Mouse (Mus musculus): ENCODE results near the gene Slc25a43. TPM values are rescaled to one million over a fixed set of nuclear protein-coding genes. Genes with fewer than 3 reads are reported as not detected.

Slc25a43 gene
- polyA plus RNA-seq (2015; fragmentation: Nextera tagmentation; extraction: Ambion mirVana): 0.63 and 0.78 TPM in 2 replicates

DNA sequence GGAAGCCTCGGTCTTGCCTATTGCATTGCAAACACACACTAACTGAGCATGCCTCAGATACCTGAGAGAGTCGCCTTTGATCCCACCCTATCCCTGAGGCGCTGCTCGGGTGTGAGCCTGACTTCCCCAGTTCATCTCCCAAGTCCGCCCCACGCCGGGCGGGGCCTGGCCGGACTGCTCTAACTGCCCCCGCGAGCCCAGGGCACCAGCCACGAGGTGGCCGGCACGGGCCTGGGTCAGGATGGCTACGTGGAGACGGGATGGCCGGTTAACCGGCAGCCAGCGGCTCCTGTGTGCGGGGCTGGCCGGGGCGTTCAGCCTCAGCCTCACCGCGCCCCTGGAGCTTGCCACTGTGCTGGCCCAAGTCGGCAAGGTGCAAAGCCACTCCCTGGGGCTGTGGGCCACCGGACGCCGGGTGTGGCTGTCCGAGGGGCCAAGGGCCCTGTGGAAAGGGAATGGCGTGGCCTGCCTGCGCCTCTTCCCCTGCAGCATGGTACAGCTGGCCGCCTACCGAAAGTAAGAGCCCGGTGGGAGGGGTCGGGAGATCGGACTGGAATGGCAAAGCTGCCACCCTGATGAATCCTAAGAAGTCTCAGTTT is at the start of gene Slc25a43:
TSS of gene Slc25a43 (plus strand) at position 157 of the 599 bp plus-strand sequence.
- Histone ChIP-seq H3K4me2 (replicated peaks) (peak within 1 kb of the TSS; percentile 66), H3K27me3 (no peaks in the 10 kb centered on the region), H3K4me3 (replicated peaks) (peak within 1 kb of the TSS; percentile 41), H3K9me3 (no peaks in the 10 kb centered on the region), H3K27ac (no peak within 1 kb of the TSS), H3K4me1 (replicated peaks) (peaks cover 10% of the 10 kb centered on the region; the same call in 1 of the 2 replicates), H3K9ac (replicated peaks) (peak within 1 kb of the TSS; percentile 64), H3K36me3 (no peaks in the 10 kb centered on the region)
- ATAC-seq: peak; percentile 60
- 30% methylated on average over 35 of the region's 36 CpGs for WGBS

DNA sequence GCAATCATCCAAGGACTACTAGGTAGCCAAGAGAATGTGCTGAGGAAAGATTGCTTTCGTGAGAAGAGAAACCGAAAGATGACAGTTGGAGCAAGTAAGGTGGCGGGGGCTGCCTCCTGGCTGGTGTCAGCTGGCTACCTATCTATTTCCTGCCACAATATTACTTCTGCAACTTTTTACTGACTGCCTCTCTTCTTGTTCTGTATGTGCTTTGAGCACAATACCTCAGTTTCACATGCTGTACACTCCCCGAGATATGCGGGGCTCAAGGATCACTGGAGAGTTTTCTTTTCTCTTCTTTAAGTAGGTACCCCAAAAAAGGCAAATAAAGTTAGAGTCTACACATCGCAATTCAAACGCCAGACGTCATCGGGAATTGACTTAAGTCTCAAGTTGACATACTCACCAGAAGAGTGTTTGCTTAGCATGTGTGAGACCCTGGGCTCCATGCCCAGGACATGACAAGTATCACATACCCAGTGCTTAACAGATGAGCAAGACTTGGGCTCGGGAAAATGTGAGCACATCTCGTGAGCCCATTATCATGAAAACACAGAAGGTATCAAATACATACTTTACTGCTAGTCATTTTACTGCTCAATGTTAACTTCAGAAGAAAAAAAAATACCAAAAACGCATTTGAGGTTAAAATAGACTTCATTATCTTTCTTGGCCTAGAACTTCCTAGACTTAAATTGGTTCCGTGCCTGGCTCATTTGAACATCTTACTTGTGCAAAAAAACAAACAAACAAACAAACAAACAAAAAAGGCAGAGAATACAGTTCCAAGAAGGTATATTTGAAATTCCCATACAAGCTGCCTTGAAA is 3.1 kb upstream of the Slc25a43 start:
- WGBS: 88% methylated on average over 13 of the region's 13 CpGs
- ATAC-seq: no peak
- Histone ChIP-seq H3K27me3 (no peaks in the 10 kb centered on the region), H3K4me2 (replicated peaks) (no peak overlapping the region), H3K4me3 (replicated peaks) (no peak overlapping the region), H3K9me3 (no peaks in the 10 kb centered on the region), H3K4me1 (replicated peaks) (peaks cover 10% of the 10 kb centered on the region; the same call in 1 of the 2 replicates), H3K9ac (replicated peaks) (no peak overlapping the region), H3K27ac (no peak overlapping the region), H3K36me3 (no peaks in the 10 kb centered on the region)

DNA sequence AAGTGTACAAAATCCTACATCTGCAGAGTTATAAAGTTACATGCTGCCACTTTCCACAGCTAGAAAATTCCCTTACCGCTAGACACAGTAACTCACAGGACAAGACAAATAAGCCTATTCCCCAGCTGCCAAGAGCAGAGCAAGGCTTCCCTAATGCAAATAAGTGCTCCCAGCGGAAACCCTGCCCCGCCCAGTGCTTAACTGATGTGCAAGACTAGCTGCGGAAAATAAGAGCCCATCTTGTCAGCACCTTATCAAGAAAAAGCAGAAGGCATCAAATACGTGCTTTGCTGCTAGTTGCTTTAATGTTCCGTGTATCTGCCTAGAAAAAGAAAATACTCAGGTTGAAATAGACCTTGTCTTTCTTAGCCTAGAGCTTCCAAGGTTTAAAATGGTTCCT is 2.2 kb upstream of the Slc25a43 start:
- Histone ChIP-seq H3K4me1 (replicated peaks) (peaks cover 10% of the 10 kb centered on the region; the same call in 1 of the 2 replicates), H3K9me3 (no peaks in the 10 kb centered on the region), H3K27me3 (no peaks in the 10 kb centered on the region), H3K36me3 (no peaks in the 10 kb centered on the region), H3K9ac (replicated peaks) (no peak overlapping the region), H3K4me3 (replicated peaks) (no peak overlapping the region), H3K27ac (no peak overlapping the region), H3K4me2 (replicated peaks) (no peak overlapping the region)
- 25% methylated on average over 6 of the region's 6 CpGs for WGBS
- no peak for ATAC-seq

DNA sequence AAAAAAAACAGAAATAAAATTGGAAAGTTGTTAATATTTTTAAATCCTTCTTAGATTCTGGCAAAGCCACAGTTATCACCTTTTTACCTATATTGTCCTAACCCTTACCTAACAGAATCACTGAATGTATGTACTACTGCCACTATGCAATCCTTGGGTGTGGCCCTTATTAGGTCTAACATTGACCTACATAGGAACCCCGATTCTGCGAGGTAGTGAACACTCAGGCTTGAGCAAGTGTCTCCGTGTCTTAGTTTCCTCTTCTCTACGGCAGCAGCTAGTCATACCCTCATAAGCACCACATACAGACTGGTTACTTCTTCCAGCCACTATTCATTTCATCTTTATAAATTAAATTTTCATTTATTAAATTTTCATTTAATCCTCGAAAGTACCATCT is 715 bp upstream of the Slc25a43 start:
- H3K27ac ChIP-seq: no peak overlapping the region
- no peaks in the 10 kb centered on the region for H3K36me3 ChIP-seq
- WGBS: 95% methylated on average over 5 of the region's 5 CpGs
- H3K27me3 ChIP-seq: no peaks in the 10 kb centered on the region
- no peaks in the 10 kb centered on the region for H3K9me3 ChIP-seq
- no peak overlapping the region for H3K4me2 ChIP-seq (replicated peaks)
- H3K9ac ChIP-seq (replicated peaks): no peak overlapping the region
- peaks cover 10% of the 10 kb centered on the region; the same call in 1 of the 2 replicates for H3K4me1 ChIP-seq (replicated peaks)
- H3K4me3 ChIP-seq (replicated peaks): no peak overlapping the region
- ATAC-seq: no peak

DNA sequence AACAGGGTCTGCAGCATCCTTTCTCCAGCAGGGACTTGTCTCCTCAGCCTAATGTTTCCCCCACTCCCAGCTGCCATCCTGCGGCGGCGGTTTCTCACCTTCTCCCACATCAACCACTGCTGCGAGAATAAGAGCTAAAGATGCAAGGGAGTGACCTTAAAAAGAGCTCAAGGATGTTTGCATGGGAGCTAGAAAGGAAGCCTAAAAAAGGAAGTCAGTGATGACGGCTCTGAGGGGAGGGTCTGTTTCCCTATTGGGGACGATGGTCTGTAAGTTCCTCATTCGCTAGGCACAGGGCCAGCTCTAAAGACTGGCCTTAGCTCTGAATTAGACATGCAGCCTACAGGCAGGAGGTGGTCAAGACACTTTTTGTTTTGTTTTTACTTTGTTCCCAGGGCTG is 1.3 kb downstream of the Slc25a43 start:
- H3K4me1 ChIP-seq (replicated peaks): peaks cover 10% of the 10 kb centered on the region; the same call in 1 of the 2 replicates
- 73% methylated on average over 7 of the region's 7 CpGs for WGBS
- H3K36me3 ChIP-seq: no peaks in the 10 kb centered on the region
- no peak overlapping the region for H3K27ac ChIP-seq
- H3K9ac ChIP-seq (replicated peaks): no peak overlapping the region
- H3K4me2 ChIP-seq (replicated peaks): no peak overlapping the region
- H3K9me3 ChIP-seq: no peaks in the 10 kb centered on the region
- no peak overlapping the region for H3K4me3 ChIP-seq (replicated peaks)
- no peaks in the 10 kb centered on the region for H3K27me3 ChIP-seq
- ATAC-seq: no peak

DNA sequence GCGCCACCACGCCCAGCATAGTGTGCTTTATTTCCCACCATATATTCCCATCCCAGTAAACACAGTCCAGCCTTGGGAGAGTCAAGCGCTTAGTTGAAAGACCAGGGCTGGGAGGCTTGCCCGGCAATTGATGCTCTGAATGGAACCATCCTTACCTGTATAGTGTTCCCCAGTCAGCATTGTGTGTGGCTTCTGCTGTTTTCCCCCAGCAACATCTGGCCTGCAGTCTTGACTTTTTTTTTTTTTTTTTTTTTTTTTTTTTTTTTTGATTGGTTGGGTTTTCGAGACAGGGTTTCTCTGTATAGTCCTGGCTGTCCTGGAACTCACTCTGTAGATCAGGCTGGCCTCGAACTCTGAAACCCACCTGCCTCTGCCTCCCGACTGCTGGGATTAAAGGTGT is 1.9 kb downstream of the Slc25a43 start:
- ATAC-seq: no peak
- Histone ChIP-seq H3K9me3 (no peaks in the 10 kb centered on the region), H3K27me3 (no peaks in the 10 kb centered on the region), H3K4me3 (replicated peaks) (no peak overlapping the region), H3K4me2 (replicated peaks) (no peak overlapping the region), H3K36me3 (no peaks in the 10 kb centered on the region), H3K9ac (replicated peaks) (no peak overlapping the region), H3K27ac (no peak overlapping the region), H3K4me1 (replicated peaks) (peaks cover 10% of the 10 kb centered on the region; the same call in 1 of the 2 replicates)
- WGBS: 94% methylated on average over 7 of the region's 7 CpGs

DNA sequence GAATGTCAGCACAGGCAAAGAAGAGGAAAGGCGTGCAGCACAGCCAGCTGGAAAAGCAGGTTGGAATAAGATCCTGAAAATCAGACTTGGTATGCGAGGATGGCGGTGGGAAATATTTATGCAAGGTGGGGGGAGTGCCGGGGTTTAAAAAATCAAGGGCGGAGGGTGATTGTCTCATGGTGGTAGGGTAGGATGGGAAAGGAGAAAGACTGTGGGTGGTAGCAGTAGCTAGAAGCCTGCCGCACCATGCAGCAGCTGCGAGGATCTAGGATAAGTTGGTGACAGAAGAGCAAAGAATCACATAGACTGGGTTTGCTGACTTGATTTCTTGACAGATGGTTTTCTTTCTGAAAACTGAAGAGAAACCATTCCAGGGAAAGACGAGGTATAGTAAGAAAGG is 3.3 kb downstream of the Slc25a43 start:
- H3K36me3 ChIP-seq: no peaks in the 10 kb centered on the region
- no peak overlapping the region for H3K4me3 ChIP-seq (replicated peaks)
- no peak for ATAC-seq
- no peaks in the 10 kb centered on the region for H3K27me3 ChIP-seq
- no peaks in the 10 kb centered on the region for H3K9me3 ChIP-seq
- peaks cover 6% of the 10 kb centered on the region; the same call in 1 of the 2 replicates for H3K4me1 ChIP-seq (replicated peaks)
- H3K27ac ChIP-seq: no peak overlapping the region
- H3K9ac ChIP-seq (replicated peaks): no peak overlapping the region
- 82% methylated on average over 8 of the region's 8 CpGs for WGBS
- no peak overlapping the region for H3K4me2 ChIP-seq (replicated peaks)

DNA sequence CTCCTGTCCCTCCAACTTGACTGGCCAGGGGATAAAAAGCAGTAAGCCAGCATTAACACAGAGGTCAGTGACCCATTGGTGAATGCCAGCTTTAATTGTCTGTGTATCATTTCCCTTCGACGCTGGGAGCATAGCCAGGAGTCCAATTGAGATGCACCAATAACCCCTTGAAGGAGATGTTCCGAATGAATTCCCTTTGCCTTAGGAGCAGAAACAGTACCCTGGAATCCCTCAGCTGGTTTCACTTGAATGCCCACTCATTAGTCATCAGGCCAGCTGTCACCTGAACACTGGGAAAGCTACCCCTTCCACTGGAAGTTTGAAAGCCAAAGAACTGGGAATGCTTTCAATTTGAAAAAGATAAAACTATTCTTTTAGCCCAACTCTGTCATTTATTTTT is 5.1 kb downstream of the Slc25a43 start:
- Histone ChIP-seq H3K27me3 (no peaks in the 10 kb centered on the region), H3K27ac (no peak overlapping the region), H3K9me3 (no peaks in the 10 kb centered on the region), H3K9ac (replicated peaks) (no peak overlapping the region), H3K4me2 (replicated peaks) (no peak overlapping the region), H3K4me3 (replicated peaks) (no peak overlapping the region), H3K4me1 (replicated peaks) (peaks cover 3% of the 10 kb centered on the region; the same call in 1 of the 2 replicates), H3K36me3 (no peaks in the 10 kb centered on the region)
- no peak for ATAC-seq
- WGBS: 34% methylated on average over 3 of the region's 3 CpGs

DNA sequence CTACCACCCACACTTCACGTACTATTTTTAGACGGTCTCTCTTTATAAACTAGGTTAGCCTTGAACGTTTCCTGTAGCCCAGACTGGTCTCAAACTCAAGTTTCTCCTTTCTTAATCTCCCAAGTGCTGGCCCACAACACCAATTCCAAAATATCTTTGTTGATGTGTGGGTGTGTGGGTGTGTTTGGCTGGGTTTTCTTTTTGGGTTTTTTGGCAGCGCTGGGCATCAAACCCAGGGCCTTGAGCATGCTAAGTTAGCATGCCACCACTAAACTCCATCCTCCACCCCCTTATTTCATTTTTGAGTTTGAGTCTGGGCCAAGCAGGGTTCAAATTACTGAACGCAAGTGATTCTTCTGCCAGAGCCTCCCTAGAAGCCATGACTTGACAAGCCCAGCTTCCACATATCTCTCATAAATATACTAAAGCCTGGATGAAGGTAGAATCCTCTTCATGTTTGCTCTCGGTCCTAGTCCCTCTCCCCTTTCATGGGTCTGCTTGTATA is 5.9 kb downstream of the Slc25a43 start:
- H3K27me3 ChIP-seq: no peaks in the 10 kb centered on the region
- H3K27ac ChIP-seq: no peak overlapping the region
- WGBS: 80% methylated on average over 6 of the region's 6 CpGs
- no peak overlapping the region for H3K4me3 ChIP-seq (replicated peaks)
- H3K9me3 ChIP-seq: no peaks in the 10 kb centered on the region
- no peak overlapping the region for H3K9ac ChIP-seq (replicated peaks)
- ATAC-seq: no peak
- H3K36me3 ChIP-seq: no peaks in the 10 kb centered on the region
- H3K4me2 ChIP-seq (replicated peaks): no peak overlapping the region
- no peaks in the 10 kb centered on the region for H3K4me1 ChIP-seq (replicated peaks)

DNA sequence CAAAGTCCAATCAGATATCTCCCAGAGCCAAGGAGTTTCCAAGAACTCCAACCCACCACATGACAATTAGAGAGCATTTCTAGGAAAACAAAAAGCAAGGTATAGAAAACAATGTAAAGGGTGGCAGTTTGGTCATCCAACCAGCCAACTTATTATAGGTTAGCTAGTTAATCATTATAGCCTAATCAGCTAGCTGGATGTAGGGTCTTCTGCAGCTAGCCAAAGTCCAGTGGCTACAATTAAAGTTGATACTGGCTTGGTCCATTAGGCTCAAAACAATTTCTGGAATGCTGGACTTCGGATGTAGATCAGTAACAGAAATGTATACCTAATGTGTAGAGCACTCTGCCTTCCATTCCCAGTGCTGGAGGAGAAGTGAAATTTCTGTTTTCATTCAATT is 7.1 kb downstream of the Slc25a43 start:
- H3K4me3 ChIP-seq (replicated peaks): no peak overlapping the region
- ATAC-seq: no peak
- no peaks in the 10 kb centered on the region for H3K27me3 ChIP-seq
- no peaks in the 10 kb centered on the region for H3K4me1 ChIP-seq (replicated peaks)
- no peak overlapping the region for H3K4me2 ChIP-seq (replicated peaks)
- H3K9ac ChIP-seq (replicated peaks): no peak overlapping the region
- H3K9me3 ChIP-seq: no peaks in the 10 kb centered on the region
- no peaks in the 10 kb centered on the region for H3K36me3 ChIP-seq
- WGBS: 94% methylated on average over 1 of the region's 1 CpGs
- H3K27ac ChIP-seq: no peak overlapping the region

DNA sequence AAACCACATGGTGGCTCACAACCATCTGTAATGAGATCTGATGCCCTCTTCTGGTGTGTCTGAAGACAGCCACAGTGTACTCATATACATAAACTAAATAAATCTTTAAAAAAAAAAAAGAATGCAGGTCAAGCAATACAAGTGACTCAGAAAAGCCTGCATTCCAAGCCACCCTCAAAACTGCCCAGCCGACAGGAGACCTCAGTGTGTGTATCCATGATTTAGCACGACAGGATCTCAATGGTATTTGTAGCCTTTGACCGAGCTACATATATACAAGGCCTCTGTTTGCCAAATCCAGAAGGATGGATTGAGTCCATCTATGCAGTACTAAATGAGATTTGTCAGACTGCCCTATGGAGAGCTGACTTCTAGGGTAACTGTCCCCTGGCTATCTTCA is 9.1 kb downstream of the Slc25a43 start:
- H3K9me3 ChIP-seq: no peaks in the 10 kb centered on the region
- no peak for ATAC-seq
- no peaks in the 10 kb centered on the region for H3K4me1 ChIP-seq (replicated peaks)
- no peaks in the 10 kb centered on the region for H3K27me3 ChIP-seq
- no peak overlapping the region for H3K4me2 ChIP-seq (replicated peaks)
- WGBS: 92% methylated on average over 3 of the region's 3 CpGs
- no peaks in the 10 kb centered on the region for H3K36me3 ChIP-seq
- H3K27ac ChIP-seq: no peak overlapping the region
- H3K9ac ChIP-seq (replicated peaks): no peak overlapping the region
- no peak overlapping the region for H3K4me3 ChIP-seq (replicated peaks)

DNA sequence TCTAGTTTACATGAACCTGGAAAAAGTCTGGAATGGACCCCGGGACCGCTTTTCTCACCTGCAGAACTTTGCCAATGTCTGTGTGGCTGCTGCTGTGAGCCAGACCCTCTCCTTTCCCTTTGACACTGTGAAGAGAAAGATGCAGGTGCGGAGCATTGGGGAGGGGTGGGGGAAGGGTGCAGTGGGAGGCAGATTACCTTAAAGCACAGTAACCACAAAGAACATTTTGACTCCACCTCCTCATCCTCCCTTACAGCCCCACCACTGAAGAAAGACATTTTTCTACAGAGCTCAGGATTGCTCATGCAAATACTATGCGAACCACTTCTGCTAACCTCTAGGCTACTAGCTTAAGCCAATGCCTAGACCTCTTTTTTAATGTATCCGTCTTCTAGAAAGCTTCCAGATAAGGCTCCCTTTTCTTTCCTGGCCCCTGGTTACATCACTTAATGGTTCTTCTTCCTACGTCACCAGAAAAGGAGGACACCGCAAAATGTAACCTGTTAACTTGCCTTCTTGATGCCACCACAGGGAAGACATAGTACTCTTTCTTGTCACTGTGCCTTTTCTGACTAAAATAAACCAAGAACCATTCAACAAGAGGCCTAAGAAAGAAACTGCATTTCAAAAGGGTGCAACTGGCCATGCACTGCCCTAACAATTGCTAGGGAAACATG is 14.5 kb downstream of the Slc25a43 start:
- Histone ChIP-seq H3K9ac (replicated peaks) (no peak overlapping the region), H3K4me2 (replicated peaks) (no peak overlapping the region), H3K27me3 (no peaks in the 10 kb centered on the region), H3K27ac (no peak overlapping the region), H3K9me3 (no peaks in the 10 kb centered on the region), H3K4me1 (replicated peaks) (peaks cover 14% of the 10 kb centered on the region; the same call in 1 of the 2 replicates), H3K4me3 (replicated peaks) (no peak overlapping the region), H3K36me3 (no peaks in the 10 kb centered on the region)
- no peak for ATAC-seq
- 74% methylated on average over 7 of the region's 7 CpGs for WGBS

Data from midbrain, embryonic 13.5 days (tissue).